Mouse (Mus musculus): ENCODE data around the gene Pank3. TPM values are rescaled to one million over a fixed set of nuclear protein-coding genes. Genes with fewer than 3 reads are reported as not detected.
"Not testable (repeated sequence)": the region's sequence is repeated elsewhere in the genome, so short reads cannot be mapped to it uniquely, and the experiment has no call there.

The Pank3 gene
- polyA plus RNA-seq, 1 experiment from 2014 or later: 5.1 TPM

DNA sequence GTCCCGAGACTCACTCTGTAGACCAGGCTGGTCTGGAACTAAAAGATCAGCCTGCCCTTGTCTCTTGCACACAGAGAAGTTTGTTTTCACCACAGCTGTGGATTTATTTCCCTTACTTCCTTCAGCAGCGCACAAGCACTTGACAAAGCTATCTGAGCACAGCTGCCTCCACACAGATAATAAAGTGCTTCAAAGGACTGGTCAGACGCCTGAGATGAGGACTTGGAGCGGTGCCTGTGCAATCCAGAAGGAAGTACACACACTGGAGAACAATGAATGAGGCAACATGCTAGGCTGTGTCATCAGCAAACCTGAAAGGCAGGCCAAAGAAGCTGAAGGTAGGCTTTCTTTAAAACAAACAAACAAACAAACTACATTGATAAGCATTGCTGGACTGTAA, 62.9 kb downstream of the Pank3 start:
- no peak for ATAC-seq (ENCODE audit: low read depth)
- H3K4me1 ChIP-seq (ENCODE audit: control insufficient read depth, low read depth, low read length): peaks cover 13% of the 10 kb centered on the region
- H3K36me3 ChIP-seq (ENCODE audit: control insufficient read depth, insufficient read depth): peaks cover 30% of the 10 kb centered on the region
- 53% methylated on average over 4 of the region's 4 CpGs for WGBS (ENCODE audit: insufficient replicate concordance)
- H3K9ac ChIP-seq (ENCODE audit: low read depth, low read length): no peak overlapping the region
- H3K9me3 ChIP-seq (replicated peaks; ENCODE audit: control insufficient read depth, low read length): no peaks in the 10 kb centered on the region
- no peaks in the 10 kb centered on the region for H3K27me3 ChIP-seq (ENCODE audit: control insufficient read depth, insufficient read depth, low read depth, low read length)
- no peak overlapping the region for H3K27ac ChIP-seq (ENCODE audit: low read length)
- no peak overlapping the region for H3K4me2 ChIP-seq (ENCODE audit: low read depth, low read length)
- H3K4me3 ChIP-seq (ENCODE audit: low read depth, low read length): no peak overlapping the region

- peak overlapping the region; percentile 74 for H3K4me2 ChIP-seq (ENCODE audit: low read depth, low read length)
- H3K4me3 ChIP-seq (ENCODE audit: low read depth, low read length): peak overlapping the region; percentile 91
- H3K36me3 ChIP-seq (ENCODE audit: control insufficient read depth, insufficient read depth): peaks cover 23% of the 10 kb centered on the region
- peaks cover 17% of the 10 kb centered on the region for H3K4me1 ChIP-seq (ENCODE audit: control insufficient read depth, low read depth, low read length)
- ATAC-seq (ENCODE audit: low read depth): no peak
- H3K27me3 ChIP-seq (ENCODE audit: control insufficient read depth, insufficient read depth, low read depth, low read length): no peaks in the 10 kb centered on the region
- H3K9ac ChIP-seq (ENCODE audit: low read depth, low read length): peak overlapping the region; percentile 82
- H3K9me3 ChIP-seq (replicated peaks; ENCODE audit: control insufficient read depth, low read length): no peaks in the 10 kb centered on the region
- 32% methylated on average over 6 of the region's 6 CpGs for WGBS (ENCODE audit: insufficient replicate concordance)
- H3K27ac ChIP-seq (ENCODE audit: low read length): no peak overlapping the region
Observed at GRCm38 (mm10) chr11:35833270-35833669, 64.0 kb downstream of the Pank3 start.

GRCm38 (mm10) chr11:35834022-35834760, 64.9 kb downstream of the Pank3 start, which contains the start of gene Rars:
Gene Rars (minus strand): TSS chr11:35834506.
- peak within 1 kb of the TSS; percentile 74 for H3K4me2 ChIP-seq (ENCODE audit: low read depth, low read length)
- H3K9ac ChIP-seq (ENCODE audit: low read depth, low read length): peak within 1 kb of the TSS; percentile 82
- peak within 1 kb of the TSS; percentile 91 for H3K4me3 ChIP-seq (ENCODE audit: low read depth, low read length)
- H3K27ac ChIP-seq (ENCODE audit: low read length): peak within 1 kb of the TSS; percentile 73
- WGBS (ENCODE audit: insufficient replicate concordance): 1% methylated on average over 46 of the region's 46 CpGs
- no peaks in the 10 kb centered on the region for H3K27me3 ChIP-seq (ENCODE audit: control insufficient read depth, insufficient read depth, low read depth, low read length)
- peak; percentile 84 for ATAC-seq (ENCODE audit: low read depth)
- H3K4me1 ChIP-seq (ENCODE audit: control insufficient read depth, low read depth, low read length): peaks cover 20% of the 10 kb centered on the region
- H3K36me3 ChIP-seq (ENCODE audit: control insufficient read depth, insufficient read depth): peaks cover 16% of the 10 kb centered on the region
- H3K9me3 ChIP-seq (replicated peaks; ENCODE audit: control insufficient read depth, low read length): no peaks in the 10 kb centered on the region

DNA sequence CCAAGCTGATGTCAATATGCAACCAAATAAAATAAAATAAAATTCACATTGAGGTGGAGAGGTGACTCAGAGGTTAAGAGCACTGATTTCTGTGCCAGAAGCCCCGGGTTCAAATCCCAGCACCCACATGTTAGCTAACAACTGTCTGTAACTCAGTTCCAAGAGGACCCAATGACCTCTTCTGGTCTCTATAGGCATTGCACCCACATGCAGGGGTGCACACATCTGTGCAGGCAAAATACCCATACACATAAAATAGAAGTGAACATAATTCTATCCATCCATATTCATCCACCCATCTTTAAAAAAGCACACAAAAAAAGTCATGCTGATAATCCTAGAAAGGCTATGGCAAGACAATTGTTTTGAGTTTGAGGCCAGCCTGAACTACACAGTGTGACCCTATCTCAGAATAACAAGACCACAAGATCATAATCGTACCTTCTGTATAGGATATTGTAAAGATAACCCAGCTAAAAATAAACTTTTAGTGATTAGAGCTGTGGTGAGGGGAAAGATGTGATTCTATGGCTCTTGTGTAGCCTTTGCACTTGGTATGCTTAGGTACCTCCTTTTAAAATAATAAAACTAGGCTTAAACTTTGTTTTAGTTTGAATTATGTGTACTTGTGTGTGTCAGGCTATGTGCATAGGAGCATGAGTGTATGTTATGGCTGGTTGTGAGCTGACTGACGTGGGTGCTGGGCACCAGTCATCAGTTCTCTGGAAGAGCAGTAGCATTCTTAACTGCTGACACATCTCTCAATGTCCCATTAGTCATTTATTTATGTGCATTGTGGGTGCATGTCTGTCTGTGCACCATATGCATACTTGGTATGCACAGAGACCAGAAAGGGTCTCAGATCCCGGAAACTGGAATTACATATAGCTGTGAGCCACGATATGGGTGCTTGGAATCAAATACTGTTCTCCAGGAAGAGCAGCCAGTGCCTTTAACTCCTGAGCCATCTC, 68.2 kb downstream of the Pank3 start:
- no peak overlapping the region for H3K27ac ChIP-seq (ENCODE audit: low read length)
- H3K4me3 ChIP-seq (ENCODE audit: low read depth, low read length): no peak overlapping the region
- H3K36me3 ChIP-seq (ENCODE audit: control insufficient read depth, insufficient read depth): no peaks in the 10 kb centered on the region
- no peak for ATAC-seq (ENCODE audit: low read depth)
- H3K27me3 ChIP-seq (ENCODE audit: control insufficient read depth, insufficient read depth, low read depth, low read length): no peaks in the 10 kb centered on the region
- H3K4me1 ChIP-seq (ENCODE audit: control insufficient read depth, low read depth, low read length): peaks cover 16% of the 10 kb centered on the region
- WGBS (ENCODE audit: insufficient replicate concordance): 58% methylated on average over 5 of the region's 5 CpGs
- no peak overlapping the region for H3K9ac ChIP-seq (ENCODE audit: low read depth, low read length)
- H3K4me2 ChIP-seq (ENCODE audit: low read depth, low read length): peak overlapping the region; percentile 81
- no peaks in the 10 kb centered on the region for H3K9me3 ChIP-seq (replicated peaks; ENCODE audit: control insufficient read depth, low read length)

- H3K4me3 ChIP-seq (ENCODE audit: low read depth, low read length): peak overlapping the region; percentile 53
- H3K27me3 ChIP-seq (ENCODE audit: control insufficient read depth, insufficient read depth, low read depth, low read length): no peaks in the 10 kb centered on the region
- H3K4me1 ChIP-seq (ENCODE audit: control insufficient read depth, low read depth, low read length): peaks cover 8% of the 10 kb centered on the region
- WGBS (ENCODE audit: insufficient replicate concordance): 17% methylated on average over 28 of the region's 28 CpGs
- H3K27ac ChIP-seq (ENCODE audit: low read length): no peak overlapping the region
- peak; percentile 85 for ATAC-seq (ENCODE audit: low read depth)
- H3K36me3 ChIP-seq (ENCODE audit: control insufficient read depth, insufficient read depth): no peaks in the 10 kb centered on the region
- peak overlapping the region; percentile 50; the same call in 1 of the 2 replicates for H3K9ac ChIP-seq (ENCODE audit: low read depth, low read length)
- H3K4me2 ChIP-seq (ENCODE audit: low read depth, low read length): peak overlapping the region; percentile 81
- no peaks in the 10 kb centered on the region for H3K9me3 ChIP-seq (replicated peaks; ENCODE audit: control insufficient read depth, low read length)
Observed at GRCm38 (mm10) chr11:35838345-35839338, 69.4 kb downstream of the Pank3 start.

- Histone ChIP-seq H3K27me3 (ENCODE audit: control insufficient read depth, insufficient read depth, low read depth, low read length) (no peaks in the 10 kb centered on the region), H3K36me3 (ENCODE audit: control insufficient read depth, insufficient read depth) (no peaks in the 10 kb centered on the region), H3K4me2 (ENCODE audit: low read depth, low read length) (no peak overlapping the region), H3K4me3 (ENCODE audit: low read depth, low read length) (no peak overlapping the region), H3K4me1 (ENCODE audit: control insufficient read depth, low read depth, low read length) (peaks cover 7% of the 10 kb centered on the region), H3K9ac (ENCODE audit: low read depth, low read length) (no peak overlapping the region), H3K9me3 (replicated peaks; ENCODE audit: control insufficient read depth, low read length) (no peaks in the 10 kb centered on the region), H3K27ac (ENCODE audit: low read length) (no peak overlapping the region)
- no peak for ATAC-seq (ENCODE audit: low read depth)
- WGBS (ENCODE audit: insufficient replicate concordance): 69% methylated on average over 7 of the region's 7 CpGs
Observed at GRCm38 (mm10) chr11:35840282-35840681, 71.0 kb downstream of the Pank3 start.

DNA sequence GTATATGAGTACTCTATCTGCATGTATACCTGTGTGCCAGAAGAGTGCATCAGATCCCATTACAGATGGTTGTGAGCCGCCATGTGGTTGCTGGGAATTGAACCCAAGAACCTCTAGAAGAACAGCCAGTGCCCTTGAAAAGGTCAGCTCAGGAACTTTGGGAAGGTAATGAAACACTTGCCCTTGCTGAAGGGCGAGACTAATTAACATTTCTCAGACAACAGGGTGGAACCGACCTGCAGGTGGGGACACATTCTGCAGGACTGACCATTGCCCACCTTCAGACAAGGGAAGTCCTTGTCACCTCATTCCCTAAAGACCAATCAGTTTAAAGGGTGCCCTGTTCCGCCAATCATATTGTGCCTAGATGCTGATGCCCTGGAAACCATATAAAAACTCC, 71.5 kb downstream of the Pank3 start:
- H3K4me3 ChIP-seq (ENCODE audit: low read depth, low read length); H3K36me3 ChIP-seq (ENCODE audit: control insufficient read depth, insufficient read depth); H3K9me3 ChIP-seq (replicated peaks; ENCODE audit: control insufficient read depth, low read length); H3K4me2 ChIP-seq (ENCODE audit: low read depth, low read length); H3K27ac ChIP-seq (ENCODE audit: low read length); H3K4me1 ChIP-seq (ENCODE audit: control insufficient read depth, low read depth, low read length); ATAC-seq (ENCODE audit: low read depth); H3K27me3 ChIP-seq (ENCODE audit: control insufficient read depth, insufficient read depth, low read depth, low read length); H3K9ac ChIP-seq (ENCODE audit: low read depth, low read length): not testable (repeated sequence)
- 76% methylated on average over 4 of the region's 4 CpGs for WGBS (ENCODE audit: insufficient replicate concordance)

All from liver, embryonic 16.5 days (tissue).